Mouse (Mus musculus) cerebellum, adult 2 months (tissue): ENCODE measurements at regions not wholly inside any gene's neighbourhood (a gene's known extent, or its start where the extent isn't known, plus 50 kb on each side); places are given as distances from the start of the nearest gene placed in this dataset.

Experiments
- DNase-seq, 2 experiments: peaks; one replicate each; pipeline ENCODE4 v3.0.0; 2021
- H3K27ac ChIP-seq: fragments of 200-500 bp; 2 replicates; pipeline ENCODE4 v1.5.1; 2012; ENCODE audit warnings: low read length, control low read depth, inconsistent platforms; ENCODE audit not compliant: insufficient read depth
- H3K27me3 ChIP-seq: fragments of 200-500 bp; 2 replicates; pipeline ENCODE4 v1.6.1; 2012; ENCODE audit warnings: inconsistent platforms, mild to moderate bottlenecking, low read length, moderate library complexity; ENCODE audit not compliant: control insufficient read depth, insufficient read depth
- H3K4me1 ChIP-seq: fragments of 200-500 bp; 2 replicates; pipeline ENCODE4 v1.6.1; 2011; ENCODE audit warnings: low read length; ENCODE audit not compliant: control insufficient read depth, insufficient read depth
- H3K4me3 ChIP-seq: fragments of 200-500 bp; replicated peaks from 2 replicates; pipeline ENCODE3; 2011; ENCODE audit warnings: mild to moderate bottlenecking, low read depth, low read length, control low read depth; ENCODE audit not compliant: insufficient read depth
- CTCF ChIP-seq: fragments of 200-500 bp; IDR thresholded peaks from 2 replicates; pipeline ENCODE4 v1.5.1; 2011; ENCODE audit warnings: low read depth, mild to moderate bottlenecking, control low read depth, low read length, moderate library complexity, borderline replicate concordance; ENCODE audit not compliant: insufficient read depth
- POLR2A ChIP-seq: fragments of 200-500 bp; IDR thresholded peaks from 2 replicates; pipeline ENCODE4 v1.6.1; 2011; ENCODE audit warnings: low read length, control low read depth, borderline replicate concordance; ENCODE audit not compliant: insufficient read depth
- WGBS: fragments of 180-500 bp; shearing (Covaris S2); methylation state at CpG from one replicate; pipeline ENCODE4 v1.1.7; 2018; 5-methylcytosine and 5-hydroxymethylcytosine counted together

DNA sequence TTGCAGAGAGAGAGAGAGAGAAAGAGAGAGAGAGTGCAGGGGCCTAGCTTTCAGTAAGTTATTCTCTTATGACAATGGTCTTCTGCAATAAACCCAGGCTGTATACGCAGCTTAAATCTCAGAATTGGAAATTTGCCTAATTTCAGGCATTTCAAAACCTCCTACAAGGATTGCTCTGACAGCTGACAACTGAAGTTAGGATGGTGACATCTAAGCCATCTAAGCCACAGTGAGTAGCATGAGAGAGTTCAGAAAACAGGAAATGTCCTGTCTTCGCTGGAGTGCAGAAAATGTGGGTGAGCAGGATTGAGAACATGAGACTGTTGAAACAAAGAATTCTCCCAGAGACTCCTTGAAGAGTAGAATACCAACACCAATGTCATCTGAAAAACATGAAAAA lies 56.8 kb downstream of the Fam110c start:
- no peak overlapping the region for H3K27ac ChIP-seq
- H3K4me3 ChIP-seq, result no peak overlapping the region
- DNase-seq, result no peak
- no peaks in the 10 kb centered on the region for H3K4me1 ChIP-seq
- TF ChIP-seq POLR2A, result no peak
- no peak for TF ChIP-seq CTCF
- WGBS, result 35% methylated on average over 2 of the region's 2 CpGs
- no peaks in the 10 kb centered on the region for H3K27me3 ChIP-seq

DNA sequence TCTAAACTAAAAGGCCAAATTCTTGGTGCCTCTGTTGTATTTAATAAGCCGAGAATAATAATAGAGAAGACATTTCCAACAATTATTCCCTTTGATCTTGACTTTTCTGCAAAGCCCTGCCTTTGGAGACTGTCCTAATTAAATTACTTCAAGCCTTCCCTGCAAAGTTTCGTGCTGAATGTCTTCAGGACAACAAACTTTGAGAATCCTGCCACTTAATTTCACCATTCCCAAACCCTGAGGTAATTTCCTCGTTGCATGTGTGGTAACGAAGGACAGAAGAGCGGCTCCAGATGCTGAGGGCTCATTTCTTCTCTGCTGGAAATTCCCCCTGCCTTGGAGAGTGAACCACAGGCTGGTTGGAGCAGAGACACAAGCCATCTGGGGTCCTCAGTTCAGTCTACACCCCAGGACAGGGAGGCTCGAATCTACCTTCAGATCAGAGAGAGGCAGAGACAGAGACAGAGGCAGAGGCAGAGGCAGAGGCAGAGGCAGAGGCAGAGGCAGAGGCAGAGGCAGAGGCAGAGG lies 60.9 kb downstream of the Fam110c start:
- Histone ChIP-seq H3K27ac (no peak overlapping the region), H3K27me3 (no peaks in the 10 kb centered on the region), H3K4me1 (no peaks in the 10 kb centered on the region), H3K4me3 (no peak overlapping the region)
- no peak for TF ChIP-seq CTCF
- TF ChIP-seq POLR2A, result no peak
- DNase-seq, result no peak
- WGBS, result 69% methylated on average over 6 of the region's 6 CpGs

DNA sequence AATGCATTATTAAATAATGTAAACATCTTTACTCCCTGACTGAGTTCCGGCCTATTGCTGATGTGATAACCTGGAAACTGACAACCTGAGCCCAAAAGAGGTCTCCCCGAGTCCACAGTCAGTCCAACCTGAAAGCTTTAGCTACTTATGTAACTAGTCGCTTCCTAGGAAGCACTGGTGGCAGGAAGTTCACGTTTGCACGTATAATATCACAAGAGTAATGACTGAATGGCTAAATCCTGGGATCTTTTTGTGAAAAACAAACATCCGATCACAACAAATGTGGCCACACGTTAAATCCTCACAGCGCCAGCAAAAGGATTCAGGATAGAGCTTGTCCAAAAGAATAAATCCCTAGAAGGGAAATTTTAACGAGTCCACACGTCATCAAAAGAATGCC lies 62.7 kb downstream of the Fam110c start:
- Histone ChIP-seq H3K27ac (no peak overlapping the region), H3K4me3 (no peak overlapping the region), H3K4me1 (no peaks in the 10 kb centered on the region), H3K27me3 (no peaks in the 10 kb centered on the region)
- DNase-seq, result no peak
- no peak for TF ChIP-seq CTCF
- no peak for TF ChIP-seq POLR2A
- 89% methylated on average over 10 of the region's 10 CpGs for WGBS

DNA sequence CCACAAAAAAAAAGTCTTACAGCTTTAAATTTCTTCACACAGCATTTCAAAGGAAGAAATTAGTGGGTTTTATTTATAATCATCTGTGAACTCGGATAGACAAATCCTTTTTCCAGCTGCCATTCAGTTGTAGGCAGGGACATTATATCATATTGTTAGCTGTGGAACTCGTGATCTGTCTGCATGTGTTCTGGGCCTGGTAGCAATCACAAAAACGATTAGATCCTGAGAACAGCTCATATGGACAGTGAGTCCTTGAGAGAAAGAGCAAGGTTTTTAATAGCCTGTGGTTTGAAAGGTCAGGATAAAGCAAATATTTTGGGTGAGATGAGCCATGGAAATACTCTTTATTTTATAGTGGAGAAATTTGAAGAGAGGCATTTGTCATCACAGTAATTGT lies 63.2 kb downstream of the Fam110c start:
- H3K27ac ChIP-seq, result no peak overlapping the region
- WGBS, result 74% methylated on average over 3 of the region's 3 CpGs
- H3K4me3 ChIP-seq, result no peak overlapping the region
- TF ChIP-seq POLR2A (no peak), CTCF (no peak)
- no peaks in the 10 kb centered on the region for H3K27me3 ChIP-seq
- H3K4me1 ChIP-seq, result no peaks in the 10 kb centered on the region
- no peak for DNase-seq

DNA sequence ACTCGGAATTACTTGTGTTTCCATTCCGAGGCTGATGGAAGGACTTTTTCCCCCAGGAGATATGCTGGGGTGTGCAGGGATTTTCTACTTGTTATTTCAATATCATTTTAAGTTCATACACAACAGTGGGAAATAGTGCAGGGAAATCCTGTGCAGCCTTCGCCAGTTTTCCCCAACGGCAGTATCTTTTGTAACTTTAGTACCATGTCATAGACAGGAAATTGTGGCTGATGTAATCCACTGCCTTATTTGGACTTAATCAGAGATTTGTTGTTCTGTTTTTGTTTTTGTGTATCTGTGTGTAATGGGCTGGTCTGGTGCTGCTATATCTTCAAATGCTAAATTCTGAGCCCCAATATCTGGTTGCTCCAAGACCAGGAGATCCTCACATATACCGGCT lies 63.8 kb downstream of the Fam110c start:
- no peak overlapping the region for H3K27ac ChIP-seq
- H3K4me3 ChIP-seq, result no peak overlapping the region
- H3K27me3 ChIP-seq, result no peaks in the 10 kb centered on the region
- DNase-seq, result no peak
- H3K4me1 ChIP-seq, result no peaks in the 10 kb centered on the region
- WGBS, result 84% methylated on average over 5 of the region's 5 CpGs
- no peak for TF ChIP-seq CTCF
- no peak for TF ChIP-seq POLR2A

DNA sequence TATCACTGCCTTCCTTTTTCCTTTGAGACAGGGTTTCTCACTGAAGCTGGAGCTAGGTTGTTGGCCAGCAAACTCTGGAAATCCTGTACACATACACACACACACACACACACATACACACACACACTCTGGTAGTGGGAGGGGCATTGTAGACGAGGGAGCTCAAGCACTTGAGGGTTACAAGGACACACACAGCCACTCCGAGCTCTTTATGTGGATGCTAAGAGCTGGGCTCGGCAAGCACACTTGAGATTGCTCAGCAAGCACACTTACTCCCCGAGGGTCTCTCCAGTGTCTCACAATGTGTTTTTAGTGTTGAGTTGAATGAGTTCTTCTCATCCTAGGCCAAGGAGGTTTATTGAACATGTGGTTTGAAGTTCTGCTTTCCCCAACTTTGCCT lies 66.2 kb downstream of the Fam110c start:
- 63% methylated on average over 4 of the region's 4 CpGs for WGBS
- Histone ChIP-seq H3K4me1 (no peaks in the 10 kb centered on the region), H3K4me3 (no peak overlapping the region), H3K27ac (no peak overlapping the region), H3K27me3 (no peaks in the 10 kb centered on the region)
- TF ChIP-seq CTCF, result no peak
- no peak for TF ChIP-seq POLR2A
- no peak for DNase-seq

DNA sequence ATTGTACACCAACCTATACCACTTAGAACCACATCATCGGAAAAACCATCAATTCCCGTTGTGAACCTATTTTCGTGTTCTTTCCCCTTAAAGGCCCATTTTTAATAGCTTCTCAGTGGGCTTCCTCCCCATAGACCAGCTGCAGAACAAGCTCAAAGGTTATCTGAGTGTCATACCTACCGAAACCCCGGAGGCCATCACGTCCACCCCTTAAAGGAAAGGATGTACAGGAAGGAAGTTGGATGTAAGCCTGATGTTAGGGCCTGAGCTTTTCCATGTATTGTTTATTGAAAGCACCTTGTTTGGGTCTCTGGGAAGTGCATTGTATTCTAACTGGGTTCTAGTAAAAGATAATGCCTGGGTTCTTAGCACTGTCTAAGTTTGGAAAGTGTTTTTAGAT lies 69.6 kb downstream of the Fam110c start:
- Histone ChIP-seq H3K4me1 (no peaks in the 10 kb centered on the region), H3K27ac (no peak overlapping the region), H3K4me3 (no peak overlapping the region), H3K27me3 (no peaks in the 10 kb centered on the region)
- no peak for DNase-seq
- TF ChIP-seq CTCF, result no peak
- no peak for TF ChIP-seq POLR2A
- WGBS, result 82% methylated on average over 6 of the region's 6 CpGs

DNA sequence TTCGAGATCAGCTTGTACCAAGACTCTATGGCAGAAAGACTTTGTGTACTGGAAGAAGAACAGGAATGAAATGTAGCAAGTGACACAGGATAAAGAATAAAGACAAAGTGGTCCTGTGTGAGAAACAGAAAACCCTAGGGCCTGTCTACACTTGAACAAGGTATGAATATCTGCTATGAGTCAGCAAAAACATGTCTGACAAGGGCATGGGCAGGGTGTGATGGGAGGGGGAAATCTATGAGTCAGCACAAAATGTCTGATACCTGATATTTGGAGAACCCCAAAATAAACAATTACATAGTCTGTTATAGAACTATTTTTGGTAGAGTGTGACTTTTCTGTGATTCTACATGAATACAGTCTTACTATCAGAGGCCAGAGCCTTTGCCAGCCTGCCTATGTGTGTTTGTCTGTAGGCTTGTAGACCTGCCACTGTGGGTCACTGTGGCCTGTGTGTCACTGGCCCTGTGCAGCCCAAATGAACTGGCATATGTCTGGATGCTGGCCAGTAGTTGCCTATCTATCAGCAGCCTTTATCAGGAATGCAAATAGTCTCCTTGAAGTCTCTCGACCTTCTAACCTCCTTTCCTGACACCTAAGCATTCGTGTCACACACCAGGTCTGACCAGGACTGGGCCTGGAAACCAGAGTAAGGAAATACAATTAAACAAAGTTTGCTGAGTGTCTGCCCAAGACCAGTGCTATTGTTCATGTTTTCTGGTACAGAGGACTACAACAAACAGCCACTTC lies 71.5 kb downstream of the Fam110c start:
- Histone ChIP-seq H3K27me3 (no peaks in the 10 kb centered on the region), H3K4me3 (no peak overlapping the region), H3K27ac (no peak overlapping the region), H3K4me1 (no peaks in the 10 kb centered on the region)
- 76% methylated on average over 3 of the region's 3 CpGs for WGBS
- no peak for DNase-seq
- no peak for TF ChIP-seq POLR2A
- no peak for TF ChIP-seq CTCF
